Comparison of ENCODE assay signal across 8 mouse cellular contexts in genomic region chr9:119460410-119460809, GRCm38 (mm10). TPM values are rescaled to one million over a fixed set of nuclear protein-coding genes. Genes with fewer than 3 reads are reported as not detected.
A peak's percentile ranks its signal among the peaks of the same experiment; 100 is the strongest.
DNase-seq lines count a peak whose midpoint lies in the region; ATAC-seq lines count a peak whose summit lies in the region.

No protein-coding gene starts in this region.

- peak; percentile 74 for DNase-seq in adrenal gland, postnatal 10 days
- peak; percentile 59 for DNase-seq in embryo, embryonic 9.5 days (ENCODE audit: extremely low spot score)
- DNase-seq in heart, postnatal 36 days: peak; percentile 56 to 67
- DNase-seq in layer of hippocampus, postnatal 25 days (ENCODE audit: extremely low spot score in 1 of 2, low spot score in 1 of 2): peak; percentile 57 to 74
- DNase-seq in lung, postnatal 4 days: peak; percentile 45 to 68
- DNase-seq in right cerebral cortex, postnatal 4 days: peak; percentile 74

- no peaks in the 10 kb centered on the region for H3K9me3 ChIP-seq in heart, embryonic 13.5 days
- no peaks in the 10 kb centered on the region for H3K9me3 ChIP-seq in heart, embryonic 11.5 days (replicated peaks; ENCODE audit: control insufficient read depth, low read length)

- peaks cover 55% of the 10 kb centered on the region for H3K36me3 ChIP-seq in heart, embryonic 13.5 days
- peaks cover 23% of the 10 kb centered on the region for H3K36me3 ChIP-seq in heart, embryonic 11.5 days (ENCODE audit: control insufficient read depth, insufficient read depth, low read length)

- no peak overlapping the region for H3K27ac ChIP-seq in heart, embryonic 13.5 days (replicated peaks)
- no peak overlapping the region for H3K27ac ChIP-seq in heart, embryonic 11.5 days (ENCODE audit: low read depth, low read length)

- no peaks in the 10 kb centered on the region for H3K27me3 ChIP-seq in heart, embryonic 13.5 days (replicated peaks)
- H3K27me3 ChIP-seq in heart, embryonic 11.5 days (ENCODE audit: control insufficient read depth, insufficient read depth, low read length): no peaks in the 10 kb centered on the region

- H3K4me3 ChIP-seq in heart, embryonic 13.5 days: no peak overlapping the region
- H3K4me3 ChIP-seq in heart, embryonic 11.5 days (ENCODE audit: low read depth, low read length): no peak overlapping the region

- WGBS in heart, embryonic 13.5 days: 41% methylated on average over 8 of the region's 8 CpGs
- WGBS in heart, embryonic 11.5 days (ENCODE audit: insufficient replicate concordance): 45% methylated on average over 8 of the region's 8 CpGs

- no peak for ATAC-seq in heart, embryonic 13.5 days (ENCODE audit: extremely low read depth, insufficient number of reproducible peaks, low FRiP score, low TSS enrichment)
- ATAC-seq in heart, embryonic 11.5 days (replicated peaks; ENCODE audit: insufficient number of reproducible peaks, low FRiP score, low TSS enrichment): no peak

- peak overlapping the region; percentile 55; the same call in 1 of the 2 replicates for H3K9ac ChIP-seq in heart, embryonic 13.5 days
- H3K9ac ChIP-seq in heart, embryonic 11.5 days (ENCODE audit: low read depth, low read length): no peak overlapping the region

- no peak overlapping the region for H3K4me2 ChIP-seq in heart, embryonic 13.5 days
- H3K4me2 ChIP-seq in heart, embryonic 11.5 days: no peak overlapping the region

- peaks cover 18% of the 10 kb centered on the region for H3K4me1 ChIP-seq in heart, embryonic 13.5 days
- peaks cover 14% of the 10 kb centered on the region; the same call in 1 of the 2 replicates for H3K4me1 ChIP-seq in heart, embryonic 11.5 days (ENCODE audit: control insufficient read depth, insufficient read depth, low read length)

- intact Hi-C loops in heart, postnatal 36 days (cut with DNase I): loop anchor here (1.0 to 5.0 kb wide), 4 partner anchors 120 to 307 kb away; no protein-coding TSS in a partner anchor

RNA-seq across cellular contexts. Expression of gene Exog, which starts 15.7 kb away (rescaled TPM):
- 11.8 and 12.4 TPM in 2 replicates for polyA plus RNA-seq in heart, embryonic 13.5 days (2015; fragmentation: Nextera tagmentation; extraction: Ambion mirVana)
- polyA plus RNA-seq in heart, embryonic 11.5 days (2014; fragmentation: Nextera tagmentation; extraction: Ambion mirVana): 19.4 and 20.2 TPM in 2 replicates
- total RNA-seq in adrenal gland, postnatal 10 days (2021): 1 to 10 TPM; 4.1 to 4.9 TPM
- total RNA-seq in heart, postnatal 36 days (2021): 1 to 10 TPM; 2.4 to 2.5 TPM
- total RNA-seq in layer of hippocampus, postnatal 25 days (2021): 10 to 100 TPM; 18.9 to 21.0 TPM

RNA-seq across cellular contexts. Expression of gene Acvr2b, which starts 58.5 kb away (rescaled TPM):
- 13.2 and 17.2 TPM in 2 replicates for polyA plus RNA-seq in heart, embryonic 13.5 days (2015; fragmentation: Nextera tagmentation; extraction: Ambion mirVana)
- polyA plus RNA-seq in heart, embryonic 11.5 days (2014; fragmentation: Nextera tagmentation; extraction: Ambion mirVana): 26.9 and 29.1 TPM in 2 replicates
- 10 to 100 TPM in 1 of 2 experiments, 1 to 10 TPM in 1; 5.7 to 10.6 TPM for total RNA-seq in adrenal gland, postnatal 10 days (2021)
- total RNA-seq in heart, postnatal 36 days (2021): 1 to 10 TPM; 5.7 to 7.6 TPM
- 10 to 100 TPM; 10.5 to 12.2 TPM for total RNA-seq in layer of hippocampus, postnatal 25 days (2021)
